Mouse (Mus musculus): ENCODE results near the gene Prss58.

The Prss58 gene

DNA sequence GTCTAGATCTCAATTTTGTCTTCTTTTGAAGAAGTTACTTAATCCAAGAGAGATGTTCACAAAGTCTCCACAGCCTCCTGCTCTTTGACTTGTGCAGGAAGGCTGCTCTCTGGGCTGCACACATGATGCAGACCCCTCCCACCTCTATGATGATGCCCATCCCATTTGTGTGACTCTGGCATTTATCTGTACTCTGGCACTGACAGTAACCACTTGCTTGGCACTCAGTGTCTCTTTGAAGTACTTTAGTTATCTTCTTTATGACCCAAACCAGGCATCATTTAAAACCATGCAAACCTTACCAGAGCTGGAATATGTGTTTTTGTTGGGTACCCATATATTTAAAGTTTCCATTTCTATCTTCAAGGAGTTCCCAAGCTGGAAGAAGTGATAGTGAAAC lies at the start of gene Prss58:
TSS of gene Prss58 (minus strand) at position 101 of the 400 bp plus-strand sequence.
- DNase-seq (ENCODE audit: extremely low read depth, low read depth, low spot score), result no peak

DNA sequence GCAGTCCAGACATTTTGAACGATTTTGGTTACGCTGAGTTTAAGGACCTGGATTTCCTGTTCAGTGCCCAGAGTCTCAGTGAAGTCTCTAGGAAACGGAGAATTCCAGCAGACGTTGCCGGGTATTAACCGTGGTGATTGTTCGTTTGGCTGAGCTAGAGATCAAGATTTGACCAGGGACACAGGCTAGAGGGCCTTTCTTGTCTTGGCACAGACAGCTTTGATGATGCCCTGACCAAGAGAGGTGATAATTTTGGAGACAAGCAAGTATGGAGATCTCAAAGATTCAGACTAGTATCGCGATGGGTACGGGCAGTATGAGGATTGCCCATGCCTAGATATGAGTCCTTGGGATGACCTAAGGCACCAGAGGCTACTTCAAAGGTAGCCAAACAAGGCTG lies 40.3 kb upstream of the Prss58 start, which contains the start of gene 1700074P13Rik:
TSS of gene 1700074P13Rik (minus strand) at position 101 of the 400 bp plus-strand sequence.
- DNase-seq (ENCODE audit: extremely low read depth, low read depth, low spot score), result no peak

DNA sequence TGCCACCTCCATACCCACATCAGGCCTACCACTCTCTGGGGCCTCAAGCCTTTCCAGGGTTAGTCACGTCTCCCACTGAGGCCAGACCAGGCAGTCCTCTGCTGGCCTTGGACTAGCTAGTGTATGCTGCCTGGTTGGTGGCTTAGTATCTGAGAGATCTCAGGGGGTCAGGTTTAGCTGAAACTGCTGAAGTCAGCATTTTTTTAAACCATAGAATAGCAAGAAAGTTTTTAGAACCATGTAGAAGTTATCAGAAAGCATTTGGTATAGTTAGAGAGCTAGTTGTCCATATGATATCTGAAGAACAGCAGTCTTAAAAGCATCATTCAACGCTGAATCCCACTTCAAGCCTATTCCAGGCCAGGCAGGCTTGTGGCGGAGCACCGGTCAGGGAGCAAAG lies 19.8 kb upstream of the Prss58 start:
- DNase-seq (ENCODE audit: extremely low read depth, low read depth, low spot score), result no peak

DNA sequence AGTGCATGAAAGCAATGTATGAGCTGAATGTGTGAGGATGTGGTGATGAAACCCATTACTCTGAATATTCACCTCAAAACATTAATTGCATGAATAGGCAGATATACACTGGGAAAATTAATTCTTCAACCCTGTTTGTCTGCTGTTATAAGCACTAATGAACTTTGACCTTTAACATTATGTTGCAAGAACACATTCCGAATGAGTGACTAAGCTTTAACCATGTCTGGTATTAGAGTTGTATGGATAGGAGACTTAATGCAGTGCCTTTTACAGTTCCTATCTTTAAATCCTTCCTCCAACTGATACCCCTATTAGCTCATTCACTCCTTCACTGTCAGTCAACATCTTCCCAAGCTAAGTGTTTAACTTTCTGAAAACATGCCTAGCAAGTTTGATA lies 5.5 kb downstream of the Prss58 start:
- no peak for DNase-seq (ENCODE audit: extremely low read depth, low read depth, low spot score)

GRCm38 (mm10) chr6:40893577-40893976 lies 6.6 kb downstream of the Prss58 start:
- no peak for DNase-seq (ENCODE audit: extremely low read depth, low read depth, low spot score)

- DNase-seq (ENCODE audit: extremely low read depth, low read depth, low spot score), result no peak
Measured at GRCm38 (mm10) chr6:40891754-40892153, 8.4 kb downstream of the Prss58 start.

- DNase-seq (ENCODE audit: extremely low read depth, low read depth, low spot score), result no peak
Measured at GRCm38 (mm10) chr6:40890973-40891372, 9.2 kb downstream of the Prss58 start.

DNA sequence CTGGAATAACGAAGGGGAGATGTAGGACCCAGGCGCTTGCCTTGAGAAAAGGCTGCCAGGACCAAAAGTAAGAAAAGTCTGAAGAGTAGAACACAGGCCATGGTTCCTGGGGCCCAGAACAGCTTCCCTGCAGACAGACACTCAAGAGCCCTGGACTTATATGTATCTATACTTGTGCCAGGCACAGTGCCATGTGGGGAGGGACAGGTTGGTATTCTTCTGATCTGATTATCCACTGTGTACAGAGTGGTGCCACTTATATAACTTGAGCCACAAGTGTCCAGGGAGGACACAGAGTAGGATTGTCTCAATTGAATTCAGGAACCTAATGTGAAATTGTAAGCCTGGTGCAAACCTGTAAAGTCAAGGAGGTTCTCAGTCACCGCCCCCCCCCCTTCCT lies 12.8 kb downstream of the Prss58 start, which contains the start of gene Moxd2:
TSS of gene Moxd2 (minus strand) at position 101 of the 400 bp plus-strand sequence.
- no peak for DNase-seq (ENCODE audit: extremely low read depth, low read depth, low spot score)

DNA sequence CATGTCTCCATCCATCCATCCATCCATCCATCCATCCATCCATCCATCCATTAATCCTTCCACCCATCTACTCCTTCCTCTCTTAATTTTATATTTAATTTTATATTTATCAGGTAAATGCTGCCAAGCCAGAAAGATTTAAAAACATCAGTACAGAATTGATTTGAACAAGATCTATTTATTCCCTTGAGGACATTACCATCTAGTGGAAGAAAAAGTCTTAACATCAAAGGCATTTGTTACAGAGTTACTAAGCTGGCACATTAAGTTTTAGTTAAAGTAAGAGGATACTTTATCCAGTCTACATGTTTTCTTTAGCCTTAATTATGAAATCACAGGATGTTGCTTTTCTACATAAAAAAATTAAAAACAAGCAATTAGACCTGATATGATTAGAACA lies 54.9 kb downstream of the Prss58 start:
- no peak for DNase-seq (ENCODE audit: extremely low read depth, low read depth, low spot score)

Data from fat pad, adult 2 months (tissue).